Mouse (Mus musculus): ENCODE results near the gene Inhba. TPM values are rescaled to one million over a fixed set of nuclear protein-coding genes. Genes with fewer than 3 reads are reported as not detected.

Gene Inhba
- polyA plus RNA-seq, 1 experiment = 1.8 TPM

DNA sequence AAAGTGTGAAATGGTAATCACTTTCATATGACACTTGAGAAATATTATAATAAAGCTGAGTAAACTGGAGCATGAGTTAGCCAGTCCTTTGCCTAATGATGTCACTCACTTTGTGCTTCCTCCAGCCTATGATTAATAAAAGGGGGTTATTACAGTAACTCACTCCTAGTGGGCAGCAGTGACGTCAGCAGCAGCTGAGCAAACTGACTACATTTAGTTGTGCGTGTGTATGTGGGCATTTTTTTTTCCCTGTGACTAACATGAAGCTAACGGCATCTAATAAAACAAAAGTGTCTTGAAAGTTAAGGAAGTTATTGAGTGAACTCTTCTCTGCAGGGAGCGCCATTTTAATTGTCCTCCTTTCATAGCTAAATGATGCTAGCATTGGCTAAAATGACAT, 3.9 kb upstream of the Inhba start:
- no peak for DNase-seq

GRCm38 (mm10) chr13:16008348-16008747, 3.3 kb upstream of the Inhba start:
- no peak overlapping the region for H3K27ac ChIP-seq (ENCODE audit: insufficient read depth, low read length)
- no peak for TF ChIP-seq CTCF (IDR thresholded peaks at IDR 0.05; ENCODE audit: borderline replicate concordance, insufficient read depth, low read depth, low read length)
- no peak for TF ChIP-seq POLR2A (IDR thresholded peaks at IDR 0.05; ENCODE audit: borderline replicate concordance, insufficient read depth, low read length)
- 80% methylated on average over 1 of the region's 1 CpGs for WGBS
- H3K27me3 ChIP-seq (ENCODE audit: control insufficient read depth, insufficient read depth, low read length) = no peaks in the 10 kb centered on the region
- H3K4me3 ChIP-seq (replicated peaks; ENCODE audit: insufficient read depth, low read depth, low read length) = no peak overlapping the region
- no peak for DNase-seq
- peaks cover 5% of the 10 kb centered on the region; the same call in 1 of the 2 replicates for H3K4me1 ChIP-seq (ENCODE audit: control insufficient read depth, insufficient read depth, low read length)

More for the DNA sequence above, 3.9 kb upstream of the Inhba start:
- WGBS = 60% methylated on average over 4 of the region's 4 CpGs
- TF ChIP-seq POLR2A (IDR thresholded peaks at IDR 0.05; ENCODE audit: borderline replicate concordance, insufficient read depth, low read length) (no peak), CTCF (IDR thresholded peaks at IDR 0.05; ENCODE audit: borderline replicate concordance, insufficient read depth, low read depth, low read length) (no peak)
- H3K4me3 ChIP-seq (replicated peaks; ENCODE audit: insufficient read depth, low read depth, low read length) = no peak overlapping the region
- no peak overlapping the region for H3K27ac ChIP-seq (ENCODE audit: insufficient read depth, low read length)
- H3K27me3 ChIP-seq (ENCODE audit: control insufficient read depth, insufficient read depth, low read length) = no peaks in the 10 kb centered on the region
- peaks cover 5% of the 10 kb centered on the region; the same call in 1 of the 2 replicates for H3K4me1 ChIP-seq (ENCODE audit: control insufficient read depth, insufficient read depth, low read length)

GRCm38 (mm10) chr13:16009766-16010465, 1.7 kb upstream of the Inhba start:
- TF ChIP-seq POLR2A (IDR thresholded peaks at IDR 0.05; ENCODE audit: borderline replicate concordance, insufficient read depth, low read length) = no peak
- no peak for TF ChIP-seq CTCF (IDR thresholded peaks at IDR 0.05; ENCODE audit: borderline replicate concordance, insufficient read depth, low read depth, low read length)
- 84% methylated on average over 8 of the region's 8 CpGs for WGBS
- DNase-seq = no peak
- Histone ChIP-seq H3K27ac (ENCODE audit: insufficient read depth, low read length) (no peak overlapping the region), H3K4me3 (replicated peaks; ENCODE audit: insufficient read depth, low read depth, low read length) (no peak overlapping the region), H3K4me1 (ENCODE audit: control insufficient read depth, insufficient read depth, low read length) (peaks cover 5% of the 10 kb centered on the region; the same call in 1 of the 2 replicates), H3K27me3 (ENCODE audit: control insufficient read depth, insufficient read depth, low read length) (no peaks in the 10 kb centered on the region)

DNA sequence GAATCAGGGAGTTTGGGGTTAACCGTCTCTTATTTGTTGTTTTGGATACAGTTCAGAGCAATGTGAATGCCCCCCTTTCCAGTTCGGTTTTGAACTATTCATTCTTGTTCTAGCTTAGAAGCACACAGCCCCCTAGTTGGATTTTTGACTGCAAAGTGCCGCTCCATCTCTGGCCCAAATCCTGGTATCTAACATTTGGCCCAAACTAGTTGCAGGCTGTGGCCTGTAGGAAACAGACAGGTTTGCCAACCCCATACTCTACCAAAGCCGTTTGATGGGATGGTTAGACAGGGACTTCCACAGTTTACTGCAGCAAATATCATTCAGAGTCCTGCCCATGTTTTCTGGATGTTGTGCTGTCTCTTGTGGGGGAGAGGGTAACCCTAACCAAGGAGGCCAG, 1.1 kb upstream of the Inhba start:
- H3K4me3 ChIP-seq (replicated peaks; ENCODE audit: insufficient read depth, low read depth, low read length) = no peak overlapping the region
- DNase-seq = no peak
- TF ChIP-seq POLR2A (IDR thresholded peaks at IDR 0.05; ENCODE audit: borderline replicate concordance, insufficient read depth, low read length) (no peak), CTCF (IDR thresholded peaks at IDR 0.05; ENCODE audit: borderline replicate concordance, insufficient read depth, low read depth, low read length) (no peak)
- H3K27ac ChIP-seq (ENCODE audit: insufficient read depth, low read length) = no peak overlapping the region
- no peaks in the 10 kb centered on the region for H3K27me3 ChIP-seq (ENCODE audit: control insufficient read depth, insufficient read depth, low read length)
- WGBS = 81% methylated on average over 4 of the region's 4 CpGs
- peaks cover 5% of the 10 kb centered on the region; the same call in 1 of the 2 replicates for H3K4me1 ChIP-seq (ENCODE audit: control insufficient read depth, insufficient read depth, low read length)

- TF ChIP-seq CTCF (IDR thresholded peaks at IDR 0.05; ENCODE audit: borderline replicate concordance, insufficient read depth, low read depth, low read length) (peak; percentile 70), POLR2A (IDR thresholded peaks at IDR 0.05; ENCODE audit: borderline replicate concordance, insufficient read depth, low read length) (no peak)
- Histone ChIP-seq H3K27ac (ENCODE audit: insufficient read depth, low read length) (no peak overlapping the region; the same call in 1 of the 2 replicates), H3K4me1 (ENCODE audit: control insufficient read depth, insufficient read depth, low read length) (peaks cover 5% of the 10 kb centered on the region; the same call in 1 of the 2 replicates)
These were observed 714 bp downstream of the Inhba start for GRCm38 (mm10) chr13:16012243-16012887.

GRCm38 (mm10) chr13:16014166-16014565, 2.5 kb downstream of the Inhba start:
- no peak for DNase-seq

More at GRCm38 (mm10) chr13:16012243-16012887, 714 bp downstream of the Inhba start:
- Histone ChIP-seq H3K4me3 (replicated peaks; ENCODE audit: insufficient read depth, low read depth, low read length) (peak overlapping the region; percentile 51), H3K27me3 (ENCODE audit: control insufficient read depth, insufficient read depth, low read length) (no peaks in the 10 kb centered on the region)
- DNase-seq = peak; percentile 75 to 77
- 8% methylated on average over 19 of the region's 19 CpGs for WGBS

DNA sequence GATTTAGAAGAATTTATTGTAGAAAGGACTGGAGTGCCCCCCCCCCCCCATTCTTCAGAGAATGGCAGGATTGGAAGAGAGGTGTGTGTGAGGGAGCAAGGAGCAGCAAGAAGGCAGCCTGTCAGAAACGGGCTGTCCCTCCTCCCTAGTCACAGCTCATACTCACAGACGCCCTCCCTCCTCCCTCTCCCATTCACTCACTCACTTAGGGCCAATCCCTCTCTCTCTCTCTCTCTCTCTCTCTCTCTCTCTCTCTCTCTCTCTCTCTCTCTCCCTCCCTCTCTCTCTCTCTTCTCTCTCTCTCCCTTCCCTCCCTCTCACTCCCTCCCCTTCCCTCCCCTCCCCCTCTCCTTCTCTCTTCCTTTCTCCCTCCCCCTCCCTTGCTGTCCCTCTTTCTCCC, 4.9 kb downstream of the Inhba start:
- no peaks in the 10 kb centered on the region; the same call in 1 of the 2 replicates for H3K27me3 ChIP-seq (ENCODE audit: control insufficient read depth, insufficient read depth, low read length)
- TF ChIP-seq POLR2A (IDR thresholded peaks at IDR 0.05; ENCODE audit: borderline replicate concordance, insufficient read depth, low read length) (no peak), CTCF (IDR thresholded peaks at IDR 0.05; ENCODE audit: borderline replicate concordance, insufficient read depth, low read depth, low read length) (no peak)
- no peak for DNase-seq
- 13% methylated on average over 2 of the region's 2 CpGs for WGBS
- no peak overlapping the region for H3K4me3 ChIP-seq (replicated peaks; ENCODE audit: insufficient read depth, low read depth, low read length)
- no peaks in the 10 kb centered on the region; the same call in 1 of the 2 replicates for H3K4me1 ChIP-seq (ENCODE audit: control insufficient read depth, insufficient read depth, low read length)
- no peak overlapping the region for H3K27ac ChIP-seq (ENCODE audit: insufficient read depth, low read length)

More at GRCm38 (mm10) chr13:16014166-16014565, 2.5 kb downstream of the Inhba start:
- Histone ChIP-seq H3K4me1 (ENCODE audit: control insufficient read depth, insufficient read depth, low read length) (peaks cover 5% of the 10 kb centered on the region), H3K27me3 (ENCODE audit: control insufficient read depth, insufficient read depth, low read length) (no peaks in the 10 kb centered on the region; the same call in 1 of the 2 replicates), H3K4me3 (replicated peaks; ENCODE audit: insufficient read depth, low read depth, low read length) (no peak overlapping the region), H3K27ac (ENCODE audit: insufficient read depth, low read length) (no peak overlapping the region)
- TF ChIP-seq POLR2A (IDR thresholded peaks at IDR 0.05; ENCODE audit: borderline replicate concordance, insufficient read depth, low read length) = no peak
- TF ChIP-seq CTCF (IDR thresholded peaks at IDR 0.05; ENCODE audit: borderline replicate concordance, insufficient read depth, low read depth, low read length) = no peak
- 63% methylated on average over 3 of the region's 3 CpGs for WGBS

Data from cerebellum, adult 2 months (tissue).